Mouse (Mus musculus) heart, adult 2 months (tissue): Measurements from ENCODE around the gene Epb41l2.

ENCODE experiments used
- CTCF ChIP-seq: fragments of 200-600 bp; IDR thresholded peaks from 2 replicates; pipeline ENCODE4 v1.8.1; 2022; ENCODE audit warnings: antibody characterized with exemption, mild to moderate bottlenecking, moderate library complexity
- EP300 ChIP-seq: fragments of 200-500 bp; IDR thresholded peaks from 2 replicates; pipeline ENCODE4 v1.6.1; 2011; ENCODE audit warnings: low read depth, low read length, control low read depth; ENCODE audit not compliant: insufficient read depth
- POLR2A ChIP-seq: fragments of 200-500 bp; IDR thresholded peaks from 2 replicates; pipeline ENCODE4 v1.6.1; 2011; ENCODE audit warnings: mild to moderate bottlenecking, low read depth, low read length, control low read depth; ENCODE audit not compliant: insufficient read depth

DNA sequence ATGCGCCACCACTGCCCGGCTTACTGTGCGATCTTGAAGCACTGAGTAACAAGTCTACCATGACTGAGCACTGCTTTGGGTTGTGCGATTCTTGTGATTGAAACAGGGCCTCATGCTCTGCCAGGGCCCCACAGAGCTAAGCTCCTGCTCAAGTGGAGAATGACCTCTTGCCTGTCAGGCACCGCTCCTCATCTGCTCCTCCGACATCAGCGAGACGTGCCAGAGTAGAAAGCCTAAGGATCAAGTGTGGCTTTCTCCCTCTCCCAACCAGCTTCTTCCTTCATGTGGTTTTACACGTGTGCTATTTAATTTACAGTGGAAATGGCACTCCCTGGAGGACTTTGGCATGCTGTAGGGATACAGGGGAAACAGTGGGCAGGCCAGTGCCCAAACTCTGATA lies 10.1 kb downstream of the Epb41l2 start:
- TF ChIP-seq CTCF = no peak
- TF ChIP-seq EP300 = no peak
- TF ChIP-seq POLR2A = no peak
